Mouse (Mus musculus) testis, adult 2 months (tissue): Measurements from ENCODE around the gene Sdhb.

Source experiments
- CTCF ChIP-seq: fragments of 200-500 bp; IDR thresholded peaks from 2 replicates; pipeline ENCODE4 v1.5.1; 2012; ENCODE audit warnings: low read depth, mild to moderate bottlenecking, inconsistent platforms, low read length, moderate library complexity; ENCODE audit not compliant: control insufficient read depth, insufficient read depth, insufficient replicate concordance
- POLR2A ChIP-seq: fragments of 200-500 bp; IDR thresholded peaks from 2 replicates; pipeline ENCODE4 v1.6.1; 2012; ENCODE audit warnings: low read depth, mild to moderate bottlenecking, inconsistent platforms, low read length, moderate library complexity; ENCODE audit not compliant: control insufficient read depth

GRCm38 (mm10) chr4:140974408-140974807 is 13.4 kb downstream of the Sdhb start:
- TF ChIP-seq CTCF (no peak), POLR2A (no peak)
